Mouse (Mus musculus) limb, embryonic 14.5 days (tissue): Measurements from ENCODE around the gene Trp63. TPM values are rescaled to one million over a fixed set of nuclear protein-coding genes. Genes with fewer than 3 reads are reported as not detected.
A peak's percentile ranks its signal among the peaks of the same experiment; 100 is the strongest.

Experiments
- ATAC-seq: fragments of 200-750 bp; cut with Nextera tagmentation; 2 replicates; pipeline ENCODE4 v1.8.0; 2017; ENCODE audit warnings: low read depth, moderate number of reproducible peaks, moderate TSS enrichment; ENCODE audit not compliant: low FRiP score
- DNase-seq: peaks from one replicate; pipeline ENCODE4 v3.0.0-alpha.2; 2015; ENCODE audit warnings: low spot score
- H3K27ac ChIP-seq: fragments of 300-500 bp; sonication (generic); replicated peaks from 2 replicates; pipeline ENCODE4 v1.5.1; 2014; ENCODE audit warnings: low read depth, mild to moderate bottlenecking, low read length, moderate library complexity, mixed read lengths
- H3K27me3 ChIP-seq: fragments of 300-500 bp; sonication (generic); 2 replicates; pipeline ENCODE4 v1.6.1; 2014; ENCODE audit warnings: low read length, mixed read lengths; ENCODE audit not compliant: control insufficient read depth, insufficient read depth
- H3K36me3 ChIP-seq: fragments of 300-500 bp; sonication (generic); 2 replicates; pipeline ENCODE4 v1.6.1; 2014; ENCODE audit warnings: mild to moderate bottlenecking, low read length, moderate library complexity, mixed read lengths; ENCODE audit not compliant: control insufficient read depth, insufficient read depth
- H3K4me1 ChIP-seq: fragments of 300-500 bp; sonication (generic); 2 replicates; pipeline ENCODE4 v1.6.1; 2014; ENCODE audit warnings: antibody characterized with exemption, low read length, mixed read lengths; ENCODE audit not compliant: control insufficient read depth, insufficient read depth
- H3K4me2 ChIP-seq: fragments of 300-500 bp; sonication (generic); replicated peaks from 2 replicates; pipeline ENCODE4 v1.6.1; 2014; ENCODE audit warnings: low read depth, mild to moderate bottlenecking, low read length, moderate library complexity; ENCODE audit not compliant: severe bottlenecking
- H3K4me3 ChIP-seq: fragments of 300-500 bp; sonication (generic); replicated peaks from 2 replicates; pipeline ENCODE4 v1.5.1; 2014; ENCODE audit warnings: low read length
- H3K9ac ChIP-seq: fragments of 300-500 bp; sonication (generic); 2 replicates; pipeline ENCODE4 v1.6.1; 2014; ENCODE audit warnings: mild to moderate bottlenecking, low read depth, low read length, moderate library complexity; ENCODE audit not compliant: severe bottlenecking
- H3K9me3 ChIP-seq: fragments of 300-500 bp; sonication (generic); 2 replicates; pipeline ENCODE4 v1.6.1; 2016; ENCODE audit warnings: low read length; ENCODE audit not compliant: control insufficient read depth
- POLR2A ChIP-seq: fragments of 200-500 bp; IDR thresholded peaks from 2 replicates; pipeline ENCODE4 v1.8.0; 2012; ENCODE audit warnings: inconsistent platforms, mild to moderate bottlenecking, moderate library complexity, borderline replicate concordance; ENCODE audit not compliant: insufficient read depth, insufficient read length; ENCODE audit errors: extremely low read depth
- WGBS: fragments of 180-500 bp; shearing (Covaris S2); extraction: QIAGEN DNeasy Blood & Tissue Kit; methylation state at CpG from one replicate; pipeline ENCODE4 v1.1.7; 2014; 5-methylcytosine and 5-hydroxymethylcytosine counted together
- polyA plus RNA-seq, 2 experiments: library from polyadenylated mRNA; depleted of rRNA in 1 of 2; stranded (reverse) in 1 of 2; unstranded in 1 of 2; fragments of >200 nt; fragmentation: Nextera tagmentation in 1 of 2; extraction: Ambion mirVana in 1 of 2; gene quantifications; 2 replicates each; pipeline versions ENCODE4 v1.2.1 to v1.2.3; 2012 to 2014

Gene Trp63
- polyA plus RNA-seq, 2 experiments, result 27.6 to 58.6 TPM

GRCm38 (mm10) chr16:25680369-25680768 is 3.2 kb upstream of the Trp63 start:
- H3K4me2 ChIP-seq, result no peak overlapping the region
- H3K9me3 ChIP-seq, result no peaks in the 10 kb centered on the region
- peaks cover 4% of the 10 kb centered on the region; the same call in 1 of the 2 replicates for H3K4me1 ChIP-seq
- DNase-seq (peak; percentile 20), ATAC-seq (peak; percentile 62; the same call in 1 of the 2 replicates)
- H3K9ac ChIP-seq, result no peak overlapping the region
- H3K27ac ChIP-seq, result no peak overlapping the region
- H3K27me3 ChIP-seq, result no peaks in the 10 kb centered on the region
- H3K36me3 ChIP-seq, result no peaks in the 10 kb centered on the region
- WGBS, result 53% methylated on average over 5 of the region's 5 CpGs
- no peak for TF ChIP-seq POLR2A
- no peak overlapping the region for H3K4me3 ChIP-seq

DNA sequence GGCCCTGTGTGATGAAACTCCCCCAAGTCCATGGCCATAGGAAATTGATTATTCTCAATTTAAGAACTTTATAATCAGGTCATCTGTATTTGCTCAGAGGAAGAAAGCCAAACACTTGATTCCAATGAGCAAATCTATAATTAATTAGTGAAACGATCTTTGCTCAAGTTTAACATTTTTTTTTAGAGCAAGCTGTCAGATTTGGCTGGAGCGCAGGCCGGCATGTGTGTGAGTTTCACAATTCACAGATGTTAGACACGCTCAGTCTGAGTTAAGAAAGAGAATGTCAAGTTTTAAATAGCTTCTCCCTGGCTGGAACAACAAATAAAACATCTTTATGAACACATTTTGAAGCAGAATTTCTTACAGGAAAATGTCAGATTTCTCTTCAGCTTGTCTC is 1.0 kb upstream of the Trp63 start:
- 53% methylated on average over 4 of the region's 4 CpGs for WGBS
- Histone ChIP-seq H3K9me3 (no peaks in the 10 kb centered on the region), H3K27ac (no peak overlapping the region), H3K4me3 (no peak overlapping the region), H3K4me2 (no peak overlapping the region), H3K4me1 (peaks cover 4% of the 10 kb centered on the region; the same call in 1 of the 2 replicates), H3K36me3 (no peaks in the 10 kb centered on the region), H3K9ac (no peak overlapping the region), H3K27me3 (no peaks in the 10 kb centered on the region)
- TF ChIP-seq POLR2A, result no peak
- ATAC-seq, result no peak
- DNase-seq, result no peak

DNA sequence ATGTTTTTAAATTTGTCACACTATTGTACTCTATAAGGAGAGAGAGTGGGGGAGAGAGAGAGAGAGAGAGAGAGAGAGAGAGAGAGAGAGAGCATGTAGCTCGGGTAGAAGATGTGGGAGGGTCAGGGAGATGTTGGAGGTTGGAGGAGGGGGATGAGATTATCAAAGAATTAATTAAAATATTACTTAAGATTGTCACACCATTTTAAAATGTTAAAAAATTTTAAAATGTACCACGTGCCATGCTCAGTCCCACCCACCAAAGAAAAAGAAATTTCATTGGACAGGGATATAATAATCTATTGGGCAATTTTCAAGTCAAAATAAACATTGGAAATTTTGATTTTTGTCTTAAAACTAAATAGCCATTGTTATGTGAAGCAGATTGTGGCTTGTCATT is 1.0 kb downstream of the Trp63 start:
- ATAC-seq (no peak), DNase-seq (no peak)
- Histone ChIP-seq H3K4me1 (peaks cover 4% of the 10 kb centered on the region; the same call in 1 of the 2 replicates), H3K4me3 (no peak overlapping the region), H3K9ac (no peak overlapping the region), H3K27ac (no peak overlapping the region), H3K36me3 (no peaks in the 10 kb centered on the region), H3K9me3 (no peaks in the 10 kb centered on the region), H3K4me2 (no peak overlapping the region), H3K27me3 (no peaks in the 10 kb centered on the region)
- no peak for TF ChIP-seq POLR2A
- 66% methylated on average over 2 of the region's 2 CpGs for WGBS

- no peak overlapping the region for H3K4me3 ChIP-seq
These were observed 7.0 kb downstream of the Trp63 start for GRCm38 (mm10) chr16:25690612-25691011.

GRCm38 (mm10) chr16:25701252-25701651 is 17.7 kb downstream of the Trp63 start:
- TF ChIP-seq POLR2A, result no peak
- 89% methylated on average over 2 of the region's 2 CpGs for whole genome bisulfite sequencing
- ATAC-seq (no peak), DNase-seq (no peak)
- no peaks in the 10 kb centered on the region for H3K9me3 ChIP-seq
- no peak overlapping the region for H3K9ac ChIP-seq
- no peaks in the 10 kb centered on the region for H3K36me3 ChIP-seq
- H3K4me3 ChIP-seq, result no peak overlapping the region
- no peak overlapping the region for H3K4me2 ChIP-seq
- H3K4me1 ChIP-seq, result no peaks in the 10 kb centered on the region
- H3K27ac ChIP-seq, result no peak overlapping the region
- no peaks in the 10 kb centered on the region for H3K27me3 ChIP-seq

More at GRCm38 (mm10) chr16:25690612-25691011, 7.0 kb downstream of the Trp63 start:
- DNase-seq (no peak), ATAC-seq (no peak)
- H3K9ac ChIP-seq, result no peak overlapping the region
- no peaks in the 10 kb centered on the region for H3K9me3 ChIP-seq
- WGBS, result 8% methylated on average over 5 of the region's 5 CpGs
- H3K27ac ChIP-seq, result no peak overlapping the region
- H3K4me1 ChIP-seq, result no peaks in the 10 kb centered on the region
- H3K4me2 ChIP-seq, result no peak overlapping the region
- no peaks in the 10 kb centered on the region for H3K27me3 ChIP-seq
- TF ChIP-seq POLR2A, result no peak
- H3K36me3 ChIP-seq, result no peaks in the 10 kb centered on the region

GRCm38 (mm10) chr16:25706260-25706659 is 22.7 kb downstream of the Trp63 start:
- Histone ChIP-seq H3K27me3 (no peaks in the 10 kb centered on the region), H3K4me1 (no peaks in the 10 kb centered on the region), H3K27ac (no peak overlapping the region), H3K9ac (no peak overlapping the region), H3K36me3 (no peaks in the 10 kb centered on the region), H3K4me2 (no peak overlapping the region), H3K4me3 (no peak overlapping the region), H3K9me3 (peaks cover 4% of the 10 kb centered on the region; the same call in 1 of the 2 replicates)
- TF ChIP-seq POLR2A, result no peak
- ATAC-seq, result no peak
- no peak for DNase-seq
